Mouse (Mus musculus): Measurements from ENCODE around the gene Stx16. TPM values are rescaled to one million over a fixed set of nuclear protein-coding genes. Genes with fewer than 3 reads are reported as not detected.
A peak's percentile ranks its signal among the peaks of the same experiment; 100 is the strongest.

Stx16 gene
- total and polyA plus RNA-seq, 3 experiments: 14.8 to 22.3 TPM; not detected in 1

- peak in 2 of 3 experiments; percentile 13 to 35; a peak in 2 of 6 replicates for TF ChIP-seq CTCF (IDR thresholded peaks at IDR 0.05 in 2 of 3, conservative IDR thresholded peaks at IDR 0.05 in 1 of 3; ENCODE audit: control insufficient read depth in 1 of 3, insufficient read depth in 1 of 3, low read depth in 2 of 3, low read length in 3 of 3, poor library complexity in 1 of 3, severe bottlenecking in 1 of 3)
- no peak for TF ChIP-seq BHLHE40 (IDR thresholded peaks at IDR 0.05; ENCODE audit: borderline replicate concordance, low read depth, low read length)
- TF ChIP-seq NELFE (IDR thresholded peaks at IDR 0.05; ENCODE audit: low read depth, low read length): peak; percentile 22; the same call in 1 of the 2 replicates
- TF ChIP-seq POLR2A (IDR thresholded peaks at IDR 0.05; ENCODE audit: control insufficient read depth in 1 of 2, insufficient read depth in 1 of 2, low read depth in 1 of 2, low read length in 2 of 2, poor library complexity in 1 of 2): peak in 1 of 2 experiments; percentile 30; a peak in 1 of 4 replicates
- TF ChIP-seq HCFC1 (IDR thresholded peaks at IDR 0.05; ENCODE audit: low read depth, low read length): 0 out of 2 replicates have a peak, but pooled peaks have one; percentile 37
- Histone ChIP-seq H3K27ac (ENCODE audit: control insufficient read depth, low read depth, low read length) (peak within 1 kb of the TSS; percentile 56), H3K36me3 (ENCODE audit: control insufficient read depth in 1 of 2, insufficient read depth in 2 of 2, low read length in 2 of 2) (no peaks in the 10 kb centered on the region), H3K9me3 (replicated peaks; ENCODE audit: insufficient read depth, low read length) (no peaks in the 10 kb centered on the region), H3K79me2 (ENCODE audit: control insufficient read depth, insufficient read depth, low read length, poor library complexity) (peaks cover 9% of the 10 kb centered on the region; the same call in 1 of the 2 replicates), H3K4me1 (ENCODE audit: control insufficient read depth in 1 of 2, insufficient read depth in 2 of 2, low read length in 2 of 2) (peaks cover 0 to 5% of the 10 kb centered on the region in 2 experiments; a peak in 1 of 4 replicates), H3K4me3 (ENCODE audit: control insufficient read depth in 1 of 2, insufficient read depth in 1 of 2, low read depth in 2 of 2, low read length in 2 of 2) (peak within 1 kb of the TSS; percentile 55 to 81), H3K9ac (ENCODE audit: control insufficient read depth, low read depth, low read length, poor library complexity, severe bottlenecking) (peak within 1 kb of the TSS; percentile 85), H3K27me3 (ENCODE audit: control insufficient read depth in 1 of 2, insufficient read depth in 2 of 2, low read length in 2 of 2) (no peaks in the 10 kb centered on the region)
- peak; percentile 43 for DNase-seq (ENCODE audit: low read depth, low spot score)
These were observed 34.1 kb downstream of the Stx16 start, which contains the start of gene Npepl1 for GRCm38 (mm10) chr2:174109991-174110782. Gene Npepl1, plus strand, starts transcription at chr2:174110349.

- H3K4me3 ChIP-seq (ENCODE audit: control insufficient read depth in 1 of 2, insufficient read depth in 1 of 2, low read depth in 2 of 2, low read length in 2 of 2): peak overlapping the region; percentile 55 to 81
- peaks cover 0 to 5% of the 10 kb centered on the region in 2 experiments; a peak in 1 of 4 replicates for H3K4me1 ChIP-seq (ENCODE audit: control insufficient read depth in 1 of 2, insufficient read depth in 2 of 2, low read length in 2 of 2)
- no peaks in the 10 kb centered on the region for H3K36me3 ChIP-seq (ENCODE audit: control insufficient read depth in 1 of 2, insufficient read depth in 2 of 2, low read length in 2 of 2)
- DNase-seq (ENCODE audit: low read depth, low spot score): peak; percentile 58
- peaks cover 9% of the 10 kb centered on the region; the same call in 1 of the 2 replicates for H3K79me2 ChIP-seq (ENCODE audit: control insufficient read depth, insufficient read depth, low read length, poor library complexity)
- TF ChIP-seq MYC (IDR thresholded peaks at IDR 0.05; ENCODE audit: low read depth, low read length): peak; percentile 66; the same call in 1 of the 2 replicates
- TF ChIP-seq ETS1 (IDR thresholded peaks at IDR 0.05; ENCODE audit: low read depth, low read length): no peak
- peak; percentile 83 for TF ChIP-seq MAX (IDR thresholded peaks at IDR 0.05; ENCODE audit: low read length)
- TF ChIP-seq EP300 (IDR thresholded peaks at IDR 0.05; ENCODE audit: low read depth in 1 of 2, low read length in 2 of 2): no peak
- TF ChIP-seq POLR2A (IDR thresholded peaks at IDR 0.05; ENCODE audit: control insufficient read depth in 1 of 2, insufficient read depth in 1 of 2, low read depth in 1 of 2, low read length in 2 of 2, poor library complexity in 1 of 2): peak in 1 of 2 experiments; percentile 57; a peak in 1 of 4 replicates
- TF ChIP-seq MXI1 (IDR thresholded peaks at IDR 0.05; ENCODE audit: low read depth, low read length): peak; percentile 87
- TF ChIP-seq RAD21 (IDR thresholded peaks at IDR 0.05; ENCODE audit: low read depth, low read length): no peak
- TF ChIP-seq NELFE (IDR thresholded peaks at IDR 0.05; ENCODE audit: low read depth, low read length): peak; percentile 29; the same call in 1 of the 2 replicates
- no peak for TF ChIP-seq RCOR1 (IDR thresholded peaks at IDR 0.05; ENCODE audit: low read depth, low read length)
- TF ChIP-seq SIN3A (IDR thresholded peaks at IDR 0.05; ENCODE audit: low read length): peak; percentile 37; the same call in 1 of the 2 replicates
- no peak for TF ChIP-seq JUND (IDR thresholded peaks at IDR 0.05; ENCODE audit: low read depth, low read length)
- no peak for TF ChIP-seq SMC3 (IDR thresholded peaks at IDR 0.05; ENCODE audit: low read depth, low read length)
- H3K9me3 ChIP-seq (replicated peaks; ENCODE audit: insufficient read depth, low read length): no peaks in the 10 kb centered on the region
- H3K27me3 ChIP-seq (ENCODE audit: control insufficient read depth in 1 of 2, insufficient read depth in 2 of 2, low read length in 2 of 2): no peaks in the 10 kb centered on the region
- peak overlapping the region; percentile 37 for H3K27ac ChIP-seq (ENCODE audit: control insufficient read depth, low read depth, low read length)
- peak overlapping the region; percentile 85 for H3K9ac ChIP-seq (ENCODE audit: control insufficient read depth, low read depth, low read length, poor library complexity, severe bottlenecking)
These were observed 34.9 kb downstream of the Stx16 start for GRCm38 (mm10) chr2:174110783-174111549.

Measured in MEL (cell line).